ENCODE assay signal across 13 mouse cellular contexts in genomic region chr1:121092870-121093269, GRCm38 (mm10).
"Had no signal": no experiment of that assay in that cellular context is flagged by ENCODE, and none has a peak within 500 bp of the region (broad histone marks: within the 10 kb centered on the region; RNA-seq: fewer than 3 reads in every experiment).

No protein-coding gene starts in this region.

- DNase-seq: kidney, adult 11 months; kidney, adult 9 months; kidney, postnatal 10 days; kidney, postnatal 4 days; left cerebral cortex, postnatal 4 days; lung, adult 18-20 months; right cerebral cortex, adult 18-20 months; right cerebral cortex, postnatal 25 days had no signal

- H3K4me2 ChIP-seq: limb, embryonic 13.5 days; midbrain, embryonic 12.5 days; neural tube, embryonic 15.5 days had no signal

- H3K9ac ChIP-seq: limb, embryonic 13.5 days; midbrain, embryonic 12.5 days; neural tube, embryonic 15.5 days had no signal

- ATAC-seq: midbrain, embryonic 16.5 days had no signal

- H3K9me3 ChIP-seq: midbrain, embryonic 12.5 days; neural tube, embryonic 15.5 days had no signal

- H3K36me3 ChIP-seq: limb, embryonic 13.5 days; midbrain, embryonic 12.5 days; neural tube, embryonic 15.5 days had no signal

- H3K4me3 ChIP-seq: layer of hippocampus, adult 2 months; limb, embryonic 13.5 days; midbrain, embryonic 12.5 days; neural tube, embryonic 15.5 days had no signal

- H3K27ac ChIP-seq: layer of hippocampus, adult 2 months; limb, embryonic 13.5 days; midbrain, embryonic 12.5 days; neural tube, embryonic 15.5 days had no signal
